Mouse (Mus musculus) gastrocnemius, adult 8-10 months (tissue): ENCODE measurements around the gene Nid1. TPM values are rescaled to one million over a fixed set of nuclear protein-coding genes. Genes with fewer than 3 reads are reported as not detected.
"Not testable (repeated sequence)": the region's sequence is repeated elsewhere in the genome, so short reads cannot be mapped to it uniquely, and the experiment has no call there.

Experiments
- DNase-seq, 2 experiments: peaks; one replicate each; pipeline ENCODE4 v3.0.0; 2022; ENCODE audit warnings: low spot score in 2 of 2
- total RNA-seq, 4 experiments: library from RNA; stranded (reverse); gene quantifications; 2 replicates each; pipeline ENCODE4 v1.2.4; 2022

Gene Nid1
- 10 to 100 TPM; 19.1 to 33.3 (median 24.4) TPM for total RNA-seq

- peak in 1 of 2 experiments; percentile 22 for DNase-seq
Observed at GRCm38 (mm10) chr13:13437460-13438015, at the start of gene Nid1. Nid1 (plus strand) TSS chr13:13437551.

- peak in 1 of 2 experiments; percentile 12 for DNase-seq
Observed at GRCm38 (mm10) chr13:13393228-13394095, 43.9 kb upstream of the Nid1 start, which contains the start of gene Gpr137b. Gpr137b (minus strand) TSS chr13:13394014.

GRCm38 (mm10) chr13:13394096-13394395 lies 43.3 kb upstream of the Nid1 start:
- not testable (repeated sequence) for DNase-seq

- DNase-seq, result not testable (repeated sequence)
Observed at GRCm38 (mm10) chr13:13400851-13401250, 36.5 kb upstream of the Nid1 start.

GRCm38 (mm10) chr13:13402818-13403217 lies 34.5 kb upstream of the Nid1 start:
- DNase-seq, result not testable (repeated sequence)

GRCm38 (mm10) chr13:13403366-13403765 lies 34.0 kb upstream of the Nid1 start:
- not testable (repeated sequence) for DNase-seq

- not testable (repeated sequence) for DNase-seq
Observed at GRCm38 (mm10) chr13:13403839-13404238, 33.5 kb upstream of the Nid1 start.

GRCm38 (mm10) chr13:13404517-13405155 lies 32.7 kb upstream of the Nid1 start:
- not testable (repeated sequence) for DNase-seq

- not testable (repeated sequence) for DNase-seq
Observed at GRCm38 (mm10) chr13:13405511-13405910, 31.8 kb upstream of the Nid1 start.

- no peak for DNase-seq
Observed at GRCm38 (mm10) chr13:13414206-13414605, 23.1 kb upstream of the Nid1 start.

GRCm38 (mm10) chr13:13415120-13416006 lies 22.0 kb upstream of the Nid1 start:
- not testable (repeated sequence) for DNase-seq

GRCm38 (mm10) chr13:13416007-13416337 lies 21.4 kb upstream of the Nid1 start:
- DNase-seq, result not testable (repeated sequence)

GRCm38 (mm10) chr13:13418859-13419258 lies 18.5 kb upstream of the Nid1 start:
- DNase-seq, result not testable (repeated sequence)

GRCm38 (mm10) chr13:13423301-13423700 lies 14.1 kb upstream of the Nid1 start:
- DNase-seq, result not testable (repeated sequence)

- not testable (repeated sequence) for DNase-seq
Observed at GRCm38 (mm10) chr13:13436161-13436560, 1.2 kb upstream of the Nid1 start.

GRCm38 (mm10) chr13:13438112-13438953 lies 982 bp downstream of the Nid1 start:
- DNase-seq, result not testable (repeated sequence)

GRCm38 (mm10) chr13:13445601-13446000 lies 8.2 kb downstream of the Nid1 start:
- DNase-seq, result not testable (repeated sequence)

- not testable (repeated sequence) for DNase-seq
Observed at GRCm38 (mm10) chr13:13446711-13447443, 9.5 kb downstream of the Nid1 start.

GRCm38 (mm10) chr13:13449981-13450380 lies 12.6 kb downstream of the Nid1 start:
- not testable (repeated sequence) for DNase-seq
